Mouse (Mus musculus) ES-E14 (cell line): ENCODE results near the gene Pid1.

ENCODE experiments used
- HCFC1 ChIP-seq: IDR thresholded peaks from 2 replicates; pipeline ENCODE4 v1.6.1; 2012; ENCODE audit warnings: low read length, inconsistent platforms, borderline replicate concordance; ENCODE audit not compliant: insufficient read depth
- ZC3H11A ChIP-seq: IDR thresholded peaks from 2 replicates; pipeline ENCODE4 v1.6.1; 2012; ENCODE audit warnings: low read depth, mild to moderate bottlenecking, inconsistent platforms, low read length, borderline replicate concordance
- ZNF384 ChIP-seq: IDR thresholded peaks from 2 replicates; pipeline ENCODE4 v1.6.1; 2012; ENCODE audit warnings: low read depth, low read length, inconsistent platforms

DNA sequence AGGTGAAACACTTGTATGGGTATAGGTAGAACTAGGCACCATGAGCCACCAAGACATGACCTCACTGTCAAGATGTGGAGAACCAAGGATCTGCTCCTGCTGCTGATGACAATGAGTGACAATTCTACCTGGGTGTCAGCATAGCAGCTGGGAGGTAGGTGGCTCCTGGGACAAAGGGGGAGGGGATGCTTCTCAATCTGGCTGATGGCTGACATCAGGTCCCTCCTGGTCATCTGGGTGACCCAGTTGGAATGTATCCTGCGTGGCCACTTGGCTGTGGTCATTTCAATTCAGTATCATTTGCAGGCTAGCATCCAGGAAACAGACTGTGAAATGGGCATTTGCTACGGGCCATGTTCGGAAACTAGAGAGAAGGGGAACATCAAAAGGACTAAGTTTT is 16.9 kb upstream of the Pid1 start:
- TF ChIP-seq ZNF384, result no peak
- TF ChIP-seq ZC3H11A, result no peak
- TF ChIP-seq HCFC1, result no peak
